Mouse (Mus musculus) neural tube, embryonic 13.5 days (tissue): ENCODE data around the gene Ell. TPM values are rescaled to one million over a fixed set of nuclear protein-coding genes. Genes with fewer than 3 reads are reported as not detected.

Experiments
- ATAC-seq: fragments of 200-750 bp; cut with Nextera tagmentation; 2 replicates; pipeline ENCODE4 v1.8.0; 2017; ENCODE audit warnings: low read depth, mild to moderate bottlenecking, moderate TSS enrichment, moderate library complexity
- H3K27ac ChIP-seq: fragments of 300-500 bp; sonication (generic); replicated peaks from 2 replicates; pipeline ENCODE4 v1.5.1; 2015; ENCODE audit warnings: moderate library complexity, mild to moderate bottlenecking, inconsistent platforms
- H3K27me3 ChIP-seq: fragments of 300-500 bp; sonication (generic); 2 replicates; pipeline ENCODE4 v1.6.1; 2015; ENCODE audit warnings: mild to moderate bottlenecking, inconsistent platforms
- H3K36me3 ChIP-seq: fragments of 300-500 bp; sonication (generic); 2 replicates; pipeline ENCODE4 v1.6.1; 2015; ENCODE audit warnings: mild to moderate bottlenecking, inconsistent platforms
- H3K4me1 ChIP-seq: fragments of 300-500 bp; sonication (generic); replicated peaks from 2 replicates; pipeline ENCODE4 v1.6.1; 2015; ENCODE audit warnings: inconsistent platforms
- H3K4me2 ChIP-seq: fragments of 300-500 bp; sonication (generic); 2 replicates; pipeline ENCODE4 v1.6.1; 2015; ENCODE audit warnings: inconsistent platforms, mild to moderate bottlenecking, moderate library complexity
- H3K4me3 ChIP-seq: fragments of 300-500 bp; sonication (generic); 2 replicates; pipeline ENCODE4 v1.5.1; 2015; ENCODE audit warnings: mild to moderate bottlenecking, inconsistent platforms
- H3K9ac ChIP-seq: fragments of 300-500 bp; sonication (generic); 2 replicates; pipeline ENCODE4 v1.6.1; 2015; ENCODE audit warnings: moderate library complexity, mild to moderate bottlenecking, inconsistent platforms
- H3K9me3 ChIP-seq: fragments of 300-500 bp; sonication (generic); 2 replicates; pipeline ENCODE4 v1.6.1; 2016; ENCODE audit warnings: inconsistent platforms
- WGBS: fragments of 180-500 bp; shearing (Covaris S2); methylation state at CpG from one replicate; pipeline ENCODE4 v1.1.7; 2015; 5-methylcytosine and 5-hydroxymethylcytosine counted together
- polyA plus RNA-seq: library from polyadenylated mRNA; unstranded; fragments of >200 nt; fragmentation: Nextera tagmentation; extraction: Ambion mirVana; gene quantifications from 2 replicates; pipeline ENCODE4 v1.2.1, GENCODE M21; 2015

Gene Ell
- polyA plus RNA-seq, 1 experiment from 2014 or later, result 16.5 TPM

DNA sequence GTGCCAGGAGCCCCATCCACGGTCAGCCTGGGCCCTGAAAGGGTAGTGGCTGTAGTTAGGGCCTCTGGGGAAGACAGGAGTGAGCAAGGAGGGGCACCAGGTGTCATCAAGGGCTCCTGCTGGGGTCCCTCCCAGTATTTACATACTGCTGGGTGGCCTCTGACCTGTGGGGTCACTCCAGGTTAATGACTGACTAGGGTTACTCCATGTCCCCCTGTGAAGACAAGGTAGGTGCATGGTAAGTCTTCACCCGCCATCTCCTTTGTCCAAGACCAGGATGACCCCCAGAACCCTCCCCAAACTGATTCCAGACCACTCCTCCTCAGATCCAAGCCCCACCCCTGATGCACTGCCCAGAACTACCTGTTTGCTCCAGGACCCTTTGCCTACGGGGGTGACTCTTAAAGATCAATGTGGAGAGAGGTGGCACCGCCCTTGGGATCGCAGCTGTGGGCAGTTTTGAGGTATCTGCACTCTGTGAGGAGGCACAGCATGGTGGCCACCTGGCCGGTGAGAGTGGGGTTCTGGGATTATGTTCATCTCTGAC, 93.2 kb downstream of the Ell start, which contains the start of gene Gdf15:
Gene Gdf15, minus strand, starts transcription at position 111 of the 547 bp plus-strand sequence.
- Histone ChIP-seq H3K36me3 (no peaks in the 10 kb centered on the region), H3K4me3 (no peak within 1 kb of the TSS), H3K4me1 (peaks cover 30% of the 10 kb centered on the region), H3K27ac (no peak within 1 kb of the TSS), H3K9me3 (no peaks in the 10 kb centered on the region), H3K27me3 (peaks cover 13% of the 10 kb centered on the region), H3K4me2 (no peak within 1 kb of the TSS; the same call in 1 of the 2 replicates), H3K9ac (no peak within 1 kb of the TSS)
- 79% methylated on average over 6 of the region's 6 CpGs for WGBS
- ATAC-seq, result no peak

DNA sequence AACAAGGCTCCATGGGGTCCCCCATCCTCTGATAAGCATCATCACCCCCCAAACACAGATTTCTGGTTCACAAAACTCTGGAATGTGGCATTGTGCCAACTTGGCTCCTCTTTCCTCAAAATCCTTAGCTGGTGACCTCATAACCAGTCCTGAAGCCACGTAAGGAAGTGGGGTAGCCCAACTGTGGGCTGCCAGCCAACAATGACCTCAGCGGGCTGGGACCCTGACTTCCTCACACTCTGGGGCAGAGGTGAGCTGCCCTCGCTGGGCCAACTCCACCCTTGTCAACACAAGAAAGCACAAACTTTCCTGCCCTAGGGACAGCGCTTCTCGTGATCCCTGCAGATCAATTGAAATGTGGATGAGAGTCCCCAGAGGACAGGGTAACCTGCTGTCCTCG, 94.8 kb downstream of the Ell start:
- no peaks in the 10 kb centered on the region for H3K36me3 ChIP-seq
- no peak overlapping the region for H3K9ac ChIP-seq
- H3K27ac ChIP-seq, result no peak overlapping the region
- no peak for ATAC-seq
- H3K9me3 ChIP-seq, result no peaks in the 10 kb centered on the region
- H3K4me3 ChIP-seq, result no peak overlapping the region
- 63% methylated on average over 6 of the region's 6 CpGs for WGBS
- H3K4me1 ChIP-seq, result peaks cover 29% of the 10 kb centered on the region
- no peak overlapping the region for H3K4me2 ChIP-seq
- peaks cover 13% of the 10 kb centered on the region for H3K27me3 ChIP-seq

DNA sequence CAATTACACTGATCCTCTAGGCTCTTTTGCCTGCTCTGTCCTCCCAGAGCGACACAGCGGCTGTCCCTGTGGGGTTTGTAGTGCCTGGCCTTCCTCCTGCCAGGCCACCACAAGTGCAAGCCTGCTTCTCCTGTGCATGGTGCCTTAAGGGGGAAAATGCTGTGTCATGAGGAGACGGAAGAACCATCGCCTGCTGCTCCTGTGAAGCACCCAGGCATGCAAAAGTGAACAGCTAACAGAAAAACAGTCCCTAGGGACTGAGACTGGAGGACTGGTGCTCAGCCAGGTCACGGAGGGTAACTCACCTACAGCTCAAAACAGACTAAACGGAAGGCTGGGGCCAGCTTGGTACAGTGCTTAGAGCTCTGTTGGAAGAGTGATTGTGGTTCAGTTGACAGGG, 96.3 kb downstream of the Ell start:
- H3K27me3 ChIP-seq, result peaks cover 13% of the 10 kb centered on the region
- H3K4me2 ChIP-seq, result no peak overlapping the region
- no peak overlapping the region for H3K9ac ChIP-seq
- 76% methylated on average over 6 of the region's 6 CpGs for WGBS
- peaks cover 15% of the 10 kb centered on the region for H3K4me1 ChIP-seq
- H3K36me3 ChIP-seq, result no peaks in the 10 kb centered on the region
- no peak overlapping the region for H3K27ac ChIP-seq
- no peaks in the 10 kb centered on the region for H3K9me3 ChIP-seq
- ATAC-seq, result no peak
- H3K4me3 ChIP-seq, result no peak overlapping the region

DNA sequence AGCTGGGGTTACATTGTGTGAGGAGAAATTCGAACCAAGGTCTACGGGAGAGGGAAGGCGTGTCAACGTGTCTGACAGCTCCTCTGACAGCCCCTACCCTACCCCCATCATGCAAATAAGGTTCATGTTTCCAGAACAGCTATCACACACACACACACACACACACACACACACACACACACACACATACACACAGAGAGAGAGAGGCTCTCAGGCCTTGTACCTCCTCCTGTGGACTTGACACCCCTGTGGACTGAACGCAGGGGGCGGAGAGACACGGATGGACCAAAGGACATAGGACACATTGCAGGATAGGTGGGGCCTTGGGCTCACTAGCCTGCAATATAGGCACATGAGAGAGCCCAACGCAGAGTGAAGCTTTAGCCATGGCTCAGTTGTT, 97.6 kb downstream of the Ell start:
- H3K27ac ChIP-seq, result no peak overlapping the region
- H3K4me2 ChIP-seq, result no peak overlapping the region
- ATAC-seq, result no peak
- H3K9me3 ChIP-seq, result no peaks in the 10 kb centered on the region
- no peak overlapping the region for H3K4me3 ChIP-seq
- no peaks in the 10 kb centered on the region for H3K36me3 ChIP-seq
- H3K4me1 ChIP-seq, result peaks cover 5% of the 10 kb centered on the region; the same call in 1 of the 2 replicates
- peaks cover 5% of the 10 kb centered on the region; the same call in 1 of the 2 replicates for H3K27me3 ChIP-seq
- WGBS, result 63% methylated on average over 8 of the region's 8 CpGs
- H3K9ac ChIP-seq, result no peak overlapping the region

DNA sequence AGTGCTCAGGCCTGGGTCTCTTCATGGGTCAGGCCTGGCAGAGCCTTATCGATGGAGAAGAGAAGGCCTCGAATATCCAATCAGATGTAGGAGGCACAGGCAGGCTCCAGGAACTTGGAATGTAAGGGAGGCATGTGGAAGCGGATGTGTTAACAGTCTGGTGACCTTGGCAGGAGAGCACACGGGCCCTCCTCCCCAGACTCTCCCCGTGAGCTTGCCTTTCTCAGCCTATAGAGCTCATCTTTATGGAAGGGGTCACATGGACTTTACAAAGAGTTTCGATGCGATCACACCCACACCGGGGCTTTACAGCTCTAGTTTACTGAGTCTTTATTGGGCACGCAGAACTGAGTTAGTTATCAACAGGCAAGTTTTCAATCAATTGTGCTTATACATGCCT, 99.5 kb downstream of the Ell start:
- ATAC-seq, result no peak
- WGBS, result 70% methylated on average over 9 of the region's 9 CpGs
- no peaks in the 10 kb centered on the region for H3K36me3 ChIP-seq
- H3K27me3 ChIP-seq, result no peaks in the 10 kb centered on the region; the same call in 1 of the 2 replicates
- H3K4me3 ChIP-seq, result no peak overlapping the region
- no peaks in the 10 kb centered on the region for H3K9me3 ChIP-seq
- H3K27ac ChIP-seq, result no peak overlapping the region
- peaks cover 5% of the 10 kb centered on the region; the same call in 1 of the 2 replicates for H3K4me1 ChIP-seq
- no peak overlapping the region for H3K4me2 ChIP-seq
- H3K9ac ChIP-seq, result no peak overlapping the region

Other genes starting within 250 kb of the Ell start
- 41.9 and 51.9 TPM in 2 replicates for gene Ddx49, start 237.0 kb upstream of the Ell start, polyA plus RNA-seq
- gene Cope, start 236.9 kb upstream of the Ell start, polyA plus RNA-seq, result 271 and 278 TPM in 2 replicates
- 23.3 and 26.2 TPM in 2 replicates for gene Cers1, start 223.7 kb upstream of the Ell start, polyA plus RNA-seq
- gene Gdf1, start 209.6 kb upstream of the Ell start, polyA plus RNA-seq, result 2.4 and 3.3 TPM in 2 replicates
- 16.3 and 17.3 TPM in 2 replicates for gene Upf1, start 186.2 kb upstream of the Ell start, polyA plus RNA-seq
- gene Comp, start 165.9 kb upstream of the Ell start, polyA plus RNA-seq, result 0.55 and 1.8 TPM in 2 replicates
- 33.7 and 35.9 TPM in 2 replicates for gene Crtc1, start 99.9 kb upstream of the Ell start, polyA plus RNA-seq
- gene Klhl26, start 62.5 kb upstream of the Ell start, polyA plus RNA-seq, result 25.6 and 27.6 TPM in 2 replicates
- gene Tmem59l, start 52.1 kb upstream of the Ell start, polyA plus RNA-seq, result 78.4 and 89.7 TPM in 2 replicates
- gene Crlf1, start 46.3 kb upstream of the Ell start, polyA plus RNA-seq, result 3.6 and 4.6 TPM in 2 replicates
- gene Rex1bd, start 32.7 kb upstream of the Ell start, polyA plus RNA-seq, result 143 and 153 TPM in 2 replicates
- gene Uba52, start 28.7 kb upstream of the Ell start, polyA plus RNA-seq, result 787 and 800 TPM in 2 replicates
- gene Fkbp8, start 11.7 kb upstream of the Ell start, polyA plus RNA-seq, result 347 and 358 TPM in 2 replicates
- 46.7 and 46.9 TPM in 2 replicates for gene Kxd1, start 11.5 kb upstream of the Ell start, polyA plus RNA-seq
- gene Isyna1, start 54.9 kb downstream of the Ell start, polyA plus RNA-seq, result 113 and 115 TPM in 2 replicates
- gene Ssbp4, start 69.4 kb downstream of the Ell start, polyA plus RNA-seq, result 117 and 141 TPM in 2 replicates
- 1.5 and 1.8 TPM in 2 replicates for gene Lrrc25, start 76.7 kb downstream of the Ell start, polyA plus RNA-seq
- not detected in 2 replicates for gene Gdf15, start 93.0 kb downstream of the Ell start, polyA plus RNA-seq
- gene Pgpep1, start 120.9 kb downstream of the Ell start, polyA plus RNA-seq, result 102 and 108 TPM in 2 replicates
- 214 and 215 TPM in 2 replicates for gene Lsm4, start 133.8 kb downstream of the Ell start, polyA plus RNA-seq
- gene Jund, start 159.5 kb downstream of the Ell start, polyA plus RNA-seq, result 108 and 112 TPM in 2 replicates
- gene Iqcn, start 164.0 kb downstream of the Ell start, polyA plus RNA-seq, result 0.08 and 0.17 TPM in 2 replicates
- not detected in 2 replicates for gene Gm3336, start 179.1 kb downstream of the Ell start, polyA plus RNA-seq
- 0.18 and 0.26 TPM in 2 replicates for gene Pde4c, start 184.3 kb downstream of the Ell start, polyA plus RNA-seq
- gene Rab3a, start 215.2 kb downstream of the Ell start, polyA plus RNA-seq, result 402 and 417 TPM in 2 replicates
- gene Mpv17l2, start 221.5 kb downstream of the Ell start, polyA plus RNA-seq, result 46.1 and 54.5 TPM in 2 replicates
- gene Pik3r2, start 237.3 kb downstream of the Ell start, polyA plus RNA-seq, result 88.9 and 93.7 TPM in 2 replicates